Mouse (Mus musculus) splenic B cell, adult 2 months (primary cell): Measurements from ENCODE around the gene Cog2.

Experiments used
- DNase-seq: peaks from one replicate; pipeline ENCODE4 v3.0.0-alpha.2; 2011; ENCODE audit warnings: low read depth, low spot score
- H3K27me3 ChIP-seq: 2 replicates; pipeline ENCODE4 v1.6.1; 2012; ENCODE audit warnings: mild to moderate bottlenecking, low read length, moderate library complexity, mixed read lengths; ENCODE audit not compliant: control insufficient read depth, poor library complexity, insufficient read depth, severe bottlenecking
- H3K36me3 ChIP-seq: 2 replicates; pipeline ENCODE4 v1.6.1; 2012; ENCODE audit warnings: mild to moderate bottlenecking, low read length, moderate library complexity, mixed read lengths; ENCODE audit not compliant: control insufficient read depth, poor library complexity, insufficient read depth, severe bottlenecking

The Cog2 gene

DNA sequence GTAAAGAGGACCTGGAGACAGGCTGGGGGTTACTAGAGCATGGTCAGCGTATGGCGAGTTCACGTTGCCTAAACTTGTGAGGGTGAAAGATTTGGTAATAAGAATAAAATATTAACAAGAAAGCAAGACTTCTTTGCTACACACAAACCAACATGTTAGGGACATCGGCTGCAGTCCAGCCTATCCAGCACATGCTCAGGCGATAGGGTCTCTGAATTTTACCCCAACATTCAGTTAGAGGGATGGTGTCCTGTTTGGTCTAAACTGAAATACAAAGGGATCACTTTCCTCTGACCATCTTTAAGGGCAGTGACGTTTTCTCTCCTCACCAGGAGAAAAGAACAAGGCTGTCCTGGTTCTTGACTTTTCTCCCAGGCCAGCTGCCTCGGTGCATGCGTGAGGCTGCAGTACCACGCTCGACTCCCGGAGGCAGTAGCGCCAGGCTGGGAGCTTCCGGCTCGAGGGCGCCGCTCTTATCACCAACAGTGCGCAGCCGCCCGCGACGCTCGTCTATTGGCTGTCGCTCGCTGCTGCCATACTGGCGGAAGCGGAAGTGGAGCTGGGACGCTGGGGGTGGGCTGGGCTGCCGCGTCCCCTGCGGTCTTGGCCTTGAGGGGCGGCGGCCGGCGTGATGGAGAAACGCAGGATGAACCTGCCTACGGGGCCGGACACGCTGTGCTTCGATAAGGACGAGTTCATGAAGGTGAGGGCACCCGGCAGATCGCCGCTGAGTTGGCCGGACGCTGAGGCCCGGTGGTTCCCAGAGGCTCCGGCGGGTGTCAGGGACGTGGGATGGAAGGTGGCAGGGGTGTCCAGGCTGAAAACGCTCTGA, at the start of gene Cog2:
TSS of gene Cog2 (plus strand) at position 519 of the 832 bp plus-strand sequence.
- DNase-seq, result peak; percentile 95
- H3K36me3 ChIP-seq, result no peaks in the 10 kb centered on the region
- H3K27me3 ChIP-seq, result no peaks in the 10 kb centered on the region

DNA sequence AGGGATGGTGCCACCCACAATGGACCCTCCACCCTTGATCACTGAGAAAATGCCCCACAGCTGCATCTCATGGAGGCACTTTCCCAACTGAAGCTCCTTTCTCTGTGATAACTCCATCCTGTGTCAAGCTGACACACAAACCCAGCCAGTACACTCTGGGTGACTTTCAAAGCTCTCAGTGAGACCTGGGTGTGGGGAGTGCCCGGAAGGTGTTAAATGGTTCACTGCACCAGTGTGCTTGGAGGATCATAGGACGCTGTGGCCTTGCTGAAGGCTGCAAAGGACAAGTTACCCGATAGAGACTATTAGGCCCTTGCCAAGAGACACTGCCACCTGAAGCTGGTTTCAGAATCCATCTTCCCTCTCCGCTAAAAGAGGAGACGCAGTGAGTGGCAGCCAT, 44.9 kb upstream of the Cog2 start:
- H3K27me3 ChIP-seq, result no peaks in the 10 kb centered on the region
- DNase-seq, result no peak
- H3K36me3 ChIP-seq, result no peaks in the 10 kb centered on the region

DNA sequence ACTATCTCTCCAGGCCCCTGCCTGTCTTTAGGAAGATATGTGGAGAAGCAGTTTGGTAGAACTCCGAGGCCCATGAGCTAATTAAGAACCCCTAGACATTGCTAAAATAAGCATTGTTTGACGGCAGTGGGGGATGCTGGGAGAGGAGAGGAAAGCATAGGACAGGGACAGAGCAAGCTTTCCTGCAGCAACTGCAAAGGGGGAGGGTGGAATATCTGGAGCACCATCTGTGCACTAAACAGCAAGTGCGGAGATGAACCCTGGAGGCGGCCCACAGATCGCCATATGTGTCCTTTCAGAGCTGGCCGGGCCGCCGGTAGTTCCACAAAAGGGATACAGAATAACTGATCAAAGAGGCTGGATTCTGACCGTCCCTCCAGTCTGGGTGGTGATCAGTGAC, 43.9 kb upstream of the Cog2 start:
- Histone ChIP-seq H3K36me3 (no peaks in the 10 kb centered on the region), H3K27me3 (no peaks in the 10 kb centered on the region)
- DNase-seq, result no peak

DNA sequence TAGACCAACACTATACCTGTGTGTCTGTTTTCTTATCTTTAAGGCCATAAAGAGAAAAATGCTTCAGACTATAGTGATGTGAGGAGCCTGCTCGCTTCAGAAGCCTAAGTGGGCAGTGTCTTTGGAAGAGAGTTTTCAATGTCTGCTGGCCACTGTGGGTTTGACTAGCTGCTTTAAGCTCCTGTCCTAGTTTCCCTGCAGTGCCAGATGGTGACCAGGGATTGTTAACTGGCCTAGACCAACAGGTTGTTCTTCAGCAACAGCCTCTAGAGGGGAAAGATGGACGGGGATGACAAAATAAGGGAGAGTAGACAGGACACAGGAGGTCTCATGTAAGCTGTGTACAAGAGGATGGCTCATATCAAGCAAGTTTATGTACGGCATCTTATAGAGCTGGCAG, 41.3 kb upstream of the Cog2 start:
- Histone ChIP-seq H3K27me3 (no peaks in the 10 kb centered on the region), H3K36me3 (no peaks in the 10 kb centered on the region)
- no peak for DNase-seq

DNA sequence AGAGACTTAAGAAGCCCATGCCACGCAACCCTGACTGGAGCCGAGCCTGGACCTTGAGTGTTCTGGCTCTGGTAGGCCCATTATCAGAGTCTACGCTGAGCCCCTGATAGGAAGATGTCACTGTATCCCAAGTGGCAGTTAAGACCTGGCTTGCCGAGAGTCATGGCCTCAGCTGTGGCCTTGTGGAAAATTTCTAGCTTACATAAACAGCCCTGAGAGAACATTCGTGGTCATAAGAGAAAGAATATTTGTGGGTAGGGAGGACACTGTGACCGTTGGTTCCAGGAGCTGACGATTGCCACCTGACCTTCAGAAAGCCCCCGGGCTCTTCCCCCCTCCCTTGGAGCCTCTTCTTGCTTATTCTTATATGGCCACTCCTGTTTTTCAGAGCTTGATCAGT, 40.2 kb upstream of the Cog2 start:
- H3K27me3 ChIP-seq, result no peaks in the 10 kb centered on the region
- H3K36me3 ChIP-seq, result no peaks in the 10 kb centered on the region
- DNase-seq, result no peak

DNA sequence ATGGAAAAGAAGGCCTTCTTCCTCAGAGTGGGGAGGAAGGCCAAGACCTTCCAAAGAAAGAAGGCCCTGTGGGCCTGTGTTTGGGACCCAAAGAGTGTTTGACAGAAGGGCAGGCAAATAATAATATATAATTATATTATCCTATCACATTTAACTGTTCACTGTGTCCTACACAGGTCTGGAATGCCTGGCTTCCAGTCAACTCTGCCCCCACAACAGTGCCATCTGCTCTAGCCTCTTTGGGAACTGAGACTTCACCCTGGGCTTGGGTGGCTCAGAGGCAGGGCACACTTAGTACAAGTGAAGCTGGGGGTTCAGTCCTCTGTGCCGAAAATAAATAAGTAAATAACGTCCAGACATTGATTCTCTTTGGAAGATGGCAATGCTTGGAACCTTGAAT, 37.8 kb upstream of the Cog2 start:
- Histone ChIP-seq H3K27me3 (no peaks in the 10 kb centered on the region), H3K36me3 (no peaks in the 10 kb centered on the region)
- no peak for DNase-seq

DNA sequence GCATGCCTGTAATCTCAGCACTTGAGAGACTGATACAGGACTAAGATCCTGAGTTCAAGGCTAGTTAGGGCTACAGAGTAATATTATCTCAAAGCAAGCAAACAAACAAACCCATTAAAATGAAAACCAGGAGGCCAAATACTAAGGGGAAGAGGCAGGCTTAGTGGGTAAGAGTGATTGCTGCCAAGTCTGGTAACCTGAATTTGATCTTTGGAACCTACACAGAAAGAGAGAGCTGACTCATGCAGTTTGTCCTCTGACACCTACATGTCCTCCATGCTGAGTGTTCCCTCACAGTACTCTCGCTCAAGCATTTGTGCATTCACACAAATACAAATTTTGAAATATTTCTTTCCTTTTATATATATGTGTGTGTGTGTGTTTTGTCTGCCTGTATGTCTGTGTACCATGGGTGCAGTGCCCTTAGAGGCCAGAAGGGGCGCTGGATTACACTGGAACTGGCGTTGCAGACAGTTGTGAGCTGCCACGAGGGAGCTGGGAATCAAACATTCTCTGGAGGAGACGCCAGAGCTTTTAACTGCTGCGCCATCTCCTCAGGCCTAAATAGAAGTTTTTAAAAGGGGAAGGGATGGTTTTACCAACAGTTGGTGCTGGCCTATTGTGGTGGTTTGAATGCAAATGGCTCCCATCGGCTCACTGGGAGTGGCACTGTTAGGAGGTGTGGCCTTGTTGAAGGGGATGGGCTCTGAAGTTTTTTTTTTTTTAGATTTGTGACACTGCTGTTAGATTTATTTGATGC, 37.0 kb upstream of the Cog2 start:
- no peaks in the 10 kb centered on the region for H3K36me3 ChIP-seq
- no peaks in the 10 kb centered on the region for H3K27me3 ChIP-seq
- DNase-seq, result peak; percentile 1

DNA sequence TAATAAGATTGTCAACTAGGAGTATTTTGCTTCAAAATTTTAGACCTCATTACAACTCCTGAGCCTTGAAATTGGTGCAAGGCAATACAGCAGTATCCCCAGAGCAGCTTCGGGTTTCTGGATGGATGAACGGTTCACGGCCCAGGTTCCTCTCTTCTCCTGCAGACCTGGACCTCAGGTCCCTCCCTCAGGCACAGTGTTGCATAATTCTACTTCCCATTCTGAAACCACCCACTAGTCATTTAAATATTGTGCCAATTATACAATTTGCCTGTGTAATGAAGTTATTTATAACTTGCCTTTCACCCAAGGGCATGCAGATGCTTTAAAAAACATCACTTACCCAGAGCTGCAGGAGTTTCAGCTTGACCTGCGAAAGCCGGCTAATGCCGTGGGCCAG, 31.3 kb upstream of the Cog2 start:
- DNase-seq, result no peak
- H3K36me3 ChIP-seq, result no peaks in the 10 kb centered on the region
- H3K27me3 ChIP-seq, result no peaks in the 10 kb centered on the region

DNA sequence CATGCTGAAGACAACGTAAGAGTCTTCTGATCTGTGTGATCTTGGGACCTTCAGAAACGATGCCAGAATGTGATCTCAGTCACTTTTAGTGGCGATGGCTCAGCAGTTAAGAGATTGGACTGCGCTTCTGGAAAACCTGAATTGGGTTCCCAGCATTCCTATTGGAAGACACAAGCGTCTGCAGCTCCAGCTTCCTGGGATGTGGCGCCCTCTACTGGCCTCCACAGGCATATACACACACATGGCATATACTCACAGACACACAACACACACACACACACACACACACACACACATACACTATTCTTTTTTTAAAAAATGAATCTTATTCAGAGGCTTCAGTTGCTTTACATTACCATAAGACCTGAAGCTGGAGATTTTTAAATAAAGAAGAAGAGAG, 30.8 kb upstream of the Cog2 start:
- DNase-seq, result no peak
- Histone ChIP-seq H3K36me3 (no peaks in the 10 kb centered on the region), H3K27me3 (no peaks in the 10 kb centered on the region)

DNA sequence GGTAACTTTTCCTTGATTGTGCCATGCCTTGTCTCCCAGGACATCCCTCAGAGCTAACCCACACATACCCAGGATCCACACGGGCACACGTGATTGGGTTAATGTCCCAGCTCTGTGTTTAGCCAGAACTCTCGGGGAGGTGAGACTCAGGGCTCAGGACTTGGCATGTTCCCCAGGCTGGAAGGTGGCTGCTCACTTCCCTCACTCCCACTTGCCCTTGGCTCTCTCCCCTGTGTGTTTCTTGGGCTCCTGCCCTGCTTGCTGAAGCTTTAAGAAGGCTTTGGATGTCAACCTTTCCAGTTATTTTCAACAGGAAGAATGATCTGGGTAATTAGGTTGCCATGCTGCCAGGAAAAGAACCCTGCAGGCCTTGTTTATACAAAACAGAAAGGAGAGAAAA, 26.2 kb upstream of the Cog2 start:
- no peak for DNase-seq
- Histone ChIP-seq H3K27me3 (no peaks in the 10 kb centered on the region), H3K36me3 (no peaks in the 10 kb centered on the region)

DNA sequence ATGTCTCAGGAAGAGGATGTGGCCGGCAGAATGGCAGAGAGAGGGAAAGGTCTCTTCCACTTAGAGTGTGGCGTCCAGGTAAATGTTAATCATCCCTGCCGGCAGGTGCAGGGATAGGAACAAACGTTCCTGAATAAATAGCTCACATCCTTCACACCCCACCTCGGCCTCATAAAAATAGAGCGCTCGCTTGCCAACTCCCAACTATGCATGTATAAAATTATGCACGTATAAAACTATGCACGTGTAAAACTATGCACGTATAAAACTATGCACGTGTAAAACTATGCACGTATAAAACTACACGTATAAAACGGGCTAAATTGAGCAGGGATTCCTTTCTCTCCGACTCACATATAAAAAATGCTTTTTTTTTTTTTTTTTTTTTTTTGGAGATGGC, 25.6 kb upstream of the Cog2 start:
- Histone ChIP-seq H3K36me3 (no peaks in the 10 kb centered on the region), H3K27me3 (no peaks in the 10 kb centered on the region)
- no peak for DNase-seq

DNA sequence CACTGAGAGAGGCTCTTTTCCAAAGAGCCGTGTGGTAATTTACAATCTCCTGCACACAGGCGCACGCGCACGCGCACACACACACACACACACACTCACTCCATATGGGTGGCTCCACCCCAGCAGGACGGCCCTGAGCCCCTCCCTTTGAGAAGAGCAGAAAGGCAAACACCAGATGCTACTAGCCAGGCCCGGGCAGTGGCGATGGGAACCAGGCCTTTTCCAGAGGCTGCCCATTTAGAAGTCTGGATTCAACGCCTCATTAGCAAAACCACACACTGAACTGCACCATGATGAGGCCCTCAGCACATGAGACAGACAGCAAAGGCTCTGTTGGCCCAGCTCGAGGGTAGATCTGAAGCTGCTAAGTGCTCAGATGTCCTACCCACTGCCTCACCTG, 24.9 kb upstream of the Cog2 start:
- Histone ChIP-seq H3K27me3 (no peaks in the 10 kb centered on the region), H3K36me3 (no peaks in the 10 kb centered on the region)
- DNase-seq, result no peak

DNA sequence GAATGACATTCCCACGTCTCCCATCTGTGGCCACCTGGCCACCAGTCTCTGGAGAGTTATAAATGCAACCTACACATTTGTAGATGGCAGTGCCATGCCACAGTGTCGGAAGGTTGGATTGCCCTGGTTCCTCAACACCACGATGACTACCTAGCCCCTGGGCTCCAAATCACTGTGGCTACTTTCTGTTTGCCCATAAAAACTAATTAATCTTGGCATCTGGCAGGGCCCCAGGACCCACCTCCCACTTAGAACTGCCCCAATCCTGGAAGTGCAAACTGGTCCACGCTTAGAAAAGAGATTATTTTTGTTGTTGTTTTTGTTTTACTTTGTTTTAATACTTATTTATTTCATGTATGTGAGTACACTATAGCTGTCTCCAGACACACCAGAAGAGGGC, 24.3 kb upstream of the Cog2 start:
- H3K27me3 ChIP-seq, result no peaks in the 10 kb centered on the region
- DNase-seq, result no peak
- H3K36me3 ChIP-seq, result no peaks in the 10 kb centered on the region

DNA sequence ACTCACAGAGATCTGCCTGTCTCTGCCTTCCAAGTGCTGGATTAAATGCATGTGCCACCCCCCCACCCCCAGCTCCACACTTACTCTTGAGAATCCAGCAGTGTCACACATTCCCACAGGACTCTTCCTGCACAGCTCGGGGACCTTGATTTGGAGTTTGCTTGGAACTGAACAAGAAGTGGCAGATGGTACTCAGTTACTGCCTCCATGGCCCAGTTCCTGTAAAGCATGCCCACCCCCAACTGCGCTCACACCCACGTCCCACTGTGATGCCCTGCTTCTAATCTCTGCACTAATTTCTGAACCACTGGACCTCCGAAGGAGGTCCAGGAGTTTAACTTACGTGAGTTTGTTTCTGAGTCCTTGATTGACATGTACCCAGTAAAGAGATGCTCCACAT, 23.7 kb upstream of the Cog2 start:
- H3K27me3 ChIP-seq, result no peaks in the 10 kb centered on the region
- DNase-seq, result no peak
- no peaks in the 10 kb centered on the region for H3K36me3 ChIP-seq

DNA sequence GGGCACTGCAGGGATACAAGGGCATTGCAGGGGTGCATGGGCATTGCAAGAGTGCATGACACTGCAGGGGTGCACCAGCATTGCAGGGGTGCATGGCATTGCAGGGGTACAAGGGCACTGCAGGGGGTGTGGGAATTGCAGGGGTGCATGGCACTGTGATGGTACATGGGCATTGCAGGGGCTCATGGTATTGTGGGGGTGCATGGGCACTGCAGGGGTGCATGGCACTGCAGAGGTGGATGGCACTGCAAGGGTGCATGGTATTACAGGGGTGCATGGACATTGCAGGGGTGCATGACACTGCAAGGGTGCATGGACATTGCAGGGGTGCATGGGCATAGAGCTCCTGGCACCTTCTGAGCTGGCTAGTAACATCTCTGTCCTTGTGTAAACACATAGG, 22.2 kb upstream of the Cog2 start:
- DNase-seq, result no peak
- H3K27me3 ChIP-seq, result no peaks in the 10 kb centered on the region
- H3K36me3 ChIP-seq, result no peaks in the 10 kb centered on the region
